Mouse (Mus musculus): ENCODE results near the gene Rere. TPM values are rescaled to one million over a fixed set of nuclear protein-coding genes. Genes with fewer than 3 reads are reported as not detected.

Rere gene
- polyA plus RNA-seq (2014; fragmentation: Illumina TruSeq; extraction: RNeasy Lipid Tissue Mini Kit (QIAGEN cat#74804); ENCODE audit: low read depth, low replicate concordance): 48.7 TPM

DNA sequence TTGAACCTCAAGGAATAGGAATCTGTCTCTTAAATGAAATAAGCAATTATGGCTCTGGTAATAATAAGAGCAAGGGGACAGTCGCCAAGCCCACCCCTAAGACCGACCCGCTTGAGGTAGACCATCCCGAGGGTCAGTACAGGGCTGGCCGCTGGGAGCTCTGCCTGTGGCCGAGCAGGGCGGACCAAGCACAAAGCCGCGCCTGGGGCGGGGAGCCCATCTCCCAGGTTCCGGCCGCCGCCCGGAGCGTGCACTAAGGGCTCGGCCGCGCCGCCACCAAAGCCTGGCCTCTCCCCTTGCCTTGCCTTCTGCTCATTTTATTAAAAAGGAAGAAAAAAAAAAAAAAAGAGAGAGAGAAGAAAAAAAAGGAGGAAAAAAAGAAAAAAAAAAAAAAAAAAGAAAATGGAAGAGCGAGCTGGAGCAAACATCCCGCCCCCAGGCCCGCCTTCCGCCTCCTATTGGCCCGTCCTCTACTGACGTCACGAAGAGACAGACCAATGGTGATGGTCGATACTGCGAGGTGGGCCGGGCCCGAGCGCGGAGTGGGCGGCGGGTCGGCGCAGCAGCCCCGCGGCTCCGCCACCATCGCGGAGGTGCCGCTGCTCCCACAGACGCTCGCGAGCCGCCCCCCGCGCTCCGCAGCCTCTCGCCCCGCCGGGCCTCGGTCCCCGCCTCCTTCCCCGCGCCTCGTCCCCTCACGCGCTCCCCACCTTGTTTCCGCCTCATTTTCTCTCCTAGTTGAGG is at the start of gene Rere:
TSS of gene Rere (plus strand) at position 629 of the 744 bp plus-strand sequence.

DNA sequence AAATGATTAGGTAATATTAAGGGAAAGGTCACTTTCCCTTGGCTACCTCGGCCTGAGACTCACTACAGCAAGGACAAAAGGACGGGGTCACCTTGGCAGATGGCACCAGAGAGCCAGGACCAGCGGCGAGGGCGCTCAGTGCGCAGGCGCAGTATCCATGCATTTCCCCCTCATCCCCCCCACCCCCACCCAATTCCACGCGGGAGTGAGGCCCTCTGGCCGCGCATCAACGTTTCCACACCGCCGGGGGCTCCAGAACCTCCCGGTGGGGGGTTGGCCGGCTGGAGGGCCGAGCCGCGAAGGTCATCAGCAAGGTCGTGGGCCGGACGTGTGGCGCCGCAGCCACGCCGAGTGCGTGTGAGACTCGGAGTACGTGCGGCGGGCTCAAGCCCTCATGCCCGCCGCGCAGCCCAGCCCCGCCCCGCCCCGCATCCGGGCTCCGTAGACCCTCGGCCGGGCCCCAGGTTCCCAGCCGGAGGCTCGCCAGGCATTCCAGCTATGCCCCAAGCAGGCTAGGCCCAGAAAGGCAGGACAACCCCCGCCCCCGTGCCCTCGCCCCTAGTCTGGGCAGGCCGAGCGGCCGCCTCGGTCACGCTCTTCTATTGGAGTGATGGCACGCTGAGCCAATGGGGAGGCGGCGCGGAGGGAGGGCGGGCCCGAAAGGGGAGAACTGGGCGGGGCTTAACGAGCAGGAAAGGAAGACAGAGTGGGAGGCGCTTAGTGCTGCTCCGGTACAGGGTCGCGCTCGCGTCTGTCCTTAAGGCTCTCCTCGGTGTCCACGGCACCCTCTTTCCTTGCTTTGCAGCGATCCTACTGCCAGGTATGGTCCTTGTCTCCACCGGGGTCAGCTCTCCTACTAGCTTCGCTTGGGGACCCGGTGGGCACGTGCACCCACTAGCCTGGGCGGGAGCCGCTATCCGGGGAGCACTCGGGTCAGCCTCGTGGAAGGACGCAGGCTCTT is 44.6 kb upstream of the Rere start, which contains the start of gene Eno1:
TSS of gene Eno1 (plus strand) at position 201 of the 961 bp plus-strand sequence.

DNA sequence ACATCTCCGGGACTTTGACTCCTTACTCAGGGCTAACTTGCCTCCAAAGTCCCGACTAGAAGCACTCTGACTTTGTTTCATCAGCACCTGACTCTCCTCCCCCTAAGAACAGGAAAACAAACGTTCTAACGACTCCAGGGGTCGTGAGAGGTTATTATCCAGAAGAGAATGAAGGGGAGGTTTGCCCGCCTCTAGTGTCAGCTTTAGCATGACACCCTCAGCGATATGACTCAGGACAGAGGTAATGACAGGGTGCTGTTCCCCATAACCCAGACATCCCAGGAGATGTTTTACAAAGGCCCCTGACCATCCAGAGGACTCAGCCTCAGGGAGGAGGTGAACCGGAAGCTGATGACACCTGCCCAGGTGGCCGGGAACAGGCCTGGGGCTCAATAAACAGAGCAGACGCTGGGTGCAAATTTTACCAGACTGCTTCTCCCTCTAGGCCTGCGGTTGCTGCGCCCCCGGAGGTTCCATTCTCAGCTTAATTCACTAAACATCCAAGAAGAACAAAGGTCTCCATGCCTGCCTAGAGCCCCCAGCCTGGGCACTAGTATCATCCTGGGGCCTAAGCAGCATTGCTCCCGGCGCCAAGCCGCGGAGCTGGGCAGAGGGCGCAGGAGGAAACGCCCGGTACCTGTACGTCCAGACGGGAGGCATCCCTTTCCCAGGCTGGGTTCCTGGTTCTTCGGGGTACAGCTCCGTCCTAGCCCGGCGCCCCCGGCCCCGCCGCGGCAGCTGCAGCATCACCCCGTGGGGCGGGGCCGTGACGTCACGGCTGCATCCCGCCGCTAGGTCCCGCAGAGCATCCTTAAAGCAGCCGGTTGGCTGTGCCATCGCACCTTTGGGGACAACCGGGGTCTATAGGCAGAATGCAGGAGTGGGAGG is 370.2 kb downstream of the Rere start, which contains the start of gene Slc45a1:
TSS of gene Slc45a1 (minus strand) at position 785 of the 888 bp plus-strand sequence.

Other genes starting within 250 kb of the Rere start
- gene Gpr157, start 194.3 kb upstream of the Rere start, polyA plus RNA-seq (2014; fragmentation: Illumina TruSeq; extraction: RNeasy Lipid Tissue Mini Kit (QIAGEN cat#74804); ENCODE audit: low read depth, low replicate concordance): 1.2 TPM
- 0.44 TPM for gene Slc2a5, start 162.4 kb upstream of the Rere start, polyA plus RNA-seq (2014; fragmentation: Illumina TruSeq; extraction: RNeasy Lipid Tissue Mini Kit (QIAGEN cat#74804); ENCODE audit: low read depth, low replicate concordance)
- not detected for gene Slc2a7, start 132.7 kb upstream of the Rere start, polyA plus RNA-seq (2014; fragmentation: Illumina TruSeq; extraction: RNeasy Lipid Tissue Mini Kit (QIAGEN cat#74804); ENCODE audit: low read depth, low replicate concordance)
- not detected for gene Car6, start 80.3 kb upstream of the Rere start, polyA plus RNA-seq (2014; fragmentation: Illumina TruSeq; extraction: RNeasy Lipid Tissue Mini Kit (QIAGEN cat#74804); ENCODE audit: low read depth, low replicate concordance)
- 127 TPM for gene Eno1, start 44.9 kb upstream of the Rere start, polyA plus RNA-seq (2014; fragmentation: Illumina TruSeq; extraction: RNeasy Lipid Tissue Mini Kit (QIAGEN cat#74804); ENCODE audit: low read depth, low replicate concordance)

Data from sigmoid colon, adult 10 weeks (tissue).